Mouse (Mus musculus) small intestine, adult 2 months (tissue): ENCODE measurements around the gene D330045A20Rik. TPM values are rescaled to one million over a fixed set of nuclear protein-coding genes. Genes with fewer than 3 reads are reported as not detected.
A peak's percentile ranks its signal among the peaks of the same experiment; 100 is the strongest.
"Not testable (repeated sequence)": the region's sequence is repeated elsewhere in the genome, so short reads cannot be mapped to it uniquely, and the experiment has no call there.

Source experiments
- H3K27ac ChIP-seq: fragments of 200-500 bp; 2 replicates; pipeline ENCODE4 v1.5.1; 2012; ENCODE audit warnings: low read depth, low read length, control low read depth, inconsistent platforms; ENCODE audit not compliant: insufficient read depth
- H3K27me3 ChIP-seq: fragments of 200-500 bp; 2 replicates; pipeline ENCODE4 v1.6.1; 2012; ENCODE audit warnings: mild to moderate bottlenecking, moderate library complexity, low read length, inconsistent platforms; ENCODE audit not compliant: control insufficient read depth, insufficient read depth
- H3K36me3 ChIP-seq: fragments of 200-500 bp; 2 replicates; pipeline ENCODE4 v1.6.1; 2012; ENCODE audit warnings: mild to moderate bottlenecking, low read length, control low read depth, inconsistent platforms; ENCODE audit not compliant: control insufficient read depth, insufficient read depth
- H3K4me1 ChIP-seq: fragments of 200-500 bp; 2 replicates; pipeline ENCODE4 v1.6.1; 2012; ENCODE audit warnings: low read length, inconsistent platforms, mixed read lengths; ENCODE audit not compliant: control insufficient read depth, insufficient read depth, insufficient read length
- H3K4me3 ChIP-seq: fragments of 200-500 bp; 2 replicates; pipeline ENCODE4 v1.5.1; 2012; ENCODE audit warnings: low read depth, mild to moderate bottlenecking, control low read depth, inconsistent platforms, low read length, moderate library complexity
- CTCF ChIP-seq: fragments of 200-500 bp; IDR thresholded peaks from 2 replicates; pipeline ENCODE4 v1.5.1; 2012; ENCODE audit warnings: low read depth, mild to moderate bottlenecking, control low read depth, inconsistent platforms, low read length, moderate library complexity, mixed read lengths; ENCODE audit not compliant: insufficient replicate concordance, insufficient read length; ENCODE audit errors: extremely low read depth
- POLR2A ChIP-seq: fragments of 200-500 bp; IDR thresholded peaks from 2 replicates; pipeline ENCODE4 v1.6.1; 2012; ENCODE audit warnings: low read depth, mild to moderate bottlenecking, control low read depth, inconsistent platforms, low read length, moderate library complexity
- WGBS: fragments of 180-500 bp; shearing (Covaris S2); methylation state at CpG from one replicate; pipeline ENCODE4 v1.1.7; 2018; 5-methylcytosine and 5-hydroxymethylcytosine counted together
- polyA plus RNA-seq: library from polyadenylated mRNA; depleted of rRNA; stranded (reverse); fragments of >200 nt; gene quantifications from 2 replicates; pipeline ENCODE4 v1.2.3, GENCODE M21; 2012; rRNA removed

D330045A20Rik gene
- polyA plus RNA-seq, 1 experiment, result 0.03 TPM

DNA sequence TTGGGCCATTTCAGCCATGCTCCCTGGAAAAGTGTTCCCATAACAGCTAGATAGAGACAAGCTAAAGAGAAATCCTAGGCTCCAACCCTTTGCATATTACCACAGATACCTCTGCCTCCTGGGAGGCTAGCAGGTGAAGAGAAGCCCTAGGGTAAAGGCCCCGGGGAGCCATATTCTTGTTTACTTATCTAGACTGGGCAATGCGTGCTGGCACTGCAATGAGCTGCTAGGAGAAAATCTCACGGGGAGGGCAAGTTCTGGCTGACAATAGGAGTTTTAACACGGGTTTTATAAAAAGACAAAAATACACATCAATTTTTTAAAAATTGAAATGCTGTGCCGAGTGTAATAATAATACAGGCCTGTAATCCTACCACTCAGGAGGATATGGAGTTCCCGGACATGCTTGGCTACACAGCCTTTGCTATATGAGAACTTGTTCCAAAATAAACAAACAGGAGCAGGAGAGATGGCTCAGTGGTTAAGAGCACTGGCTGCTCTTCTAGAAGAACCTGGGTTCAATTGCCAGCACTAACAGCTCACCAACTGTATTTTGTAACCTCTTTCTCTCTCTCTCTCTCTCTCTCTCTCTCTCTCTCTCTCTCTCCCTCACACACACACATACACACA, 98.6 kb downstream of the D330045A20Rik start:
- Histone ChIP-seq H3K36me3 (no peaks in the 10 kb centered on the region), H3K27me3 (no peaks in the 10 kb centered on the region), H3K4me1 (no peaks in the 10 kb centered on the region), H3K4me3 (no peak overlapping the region), H3K27ac (no peak overlapping the region)
- TF ChIP-seq CTCF (no peak), POLR2A (no peak)
- WGBS, result 37% methylated on average over 6 of the region's 6 CpGs

DNA sequence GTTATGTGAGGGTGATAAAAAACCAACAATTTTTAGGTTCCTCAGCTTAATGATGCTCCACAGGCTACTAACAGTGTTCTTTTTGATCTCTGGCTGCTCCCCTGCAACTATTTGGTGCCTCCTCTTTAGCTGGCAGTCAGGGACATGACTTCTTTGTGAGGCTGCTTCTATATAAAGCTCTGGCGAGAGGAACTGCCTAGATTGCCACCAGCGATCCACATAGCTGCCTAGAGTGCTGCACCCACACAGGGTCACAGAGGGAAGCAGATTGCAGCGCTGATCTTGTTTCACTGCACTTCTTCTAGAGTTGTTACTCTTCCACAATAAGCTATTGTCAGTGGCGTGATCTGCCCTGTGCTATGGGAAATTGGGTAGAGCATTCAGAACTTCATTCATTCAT, 103.4 kb downstream of the D330045A20Rik start:
- no peak for TF ChIP-seq POLR2A
- no peak for TF ChIP-seq CTCF
- Histone ChIP-seq H3K4me3 (no peak overlapping the region), H3K4me1 (no peaks in the 10 kb centered on the region), H3K27me3 (no peaks in the 10 kb centered on the region), H3K27ac (no peak overlapping the region), H3K36me3 (no peaks in the 10 kb centered on the region)
- 58% methylated on average over 4 of the region's 4 CpGs for WGBS

GRCm38 (mm10) chrX:139586676-139587075, 106.5 kb downstream of the D330045A20Rik start:
- H3K27me3 ChIP-seq, H3K4me1 ChIP-seq, H3K4me3 ChIP-seq, H3K36me3 ChIP-seq: not testable (repeated sequence)
- peak overlapping the region; percentile 35; the same call in 1 of the 2 replicates for H3K27ac ChIP-seq
- WGBS, result 30% methylated on average over 2 of the region's 2 CpGs

- no peaks in the 10 kb centered on the region for H3K36me3 ChIP-seq
- TF ChIP-seq CTCF, result no peak
- TF ChIP-seq POLR2A, result no peak
- H3K27ac ChIP-seq, result peak overlapping the region; percentile 62; the same call in 1 of the 2 replicates
- no peak overlapping the region for H3K4me3 ChIP-seq
- H3K27me3 ChIP-seq, result no peaks in the 10 kb centered on the region
- WGBS, result 32% methylated on average over 6 of the region's 6 CpGs
- H3K4me1 ChIP-seq, result no peaks in the 10 kb centered on the region
Observed at GRCm38 (mm10) chrX:139596404-139596803, 116.2 kb downstream of the D330045A20Rik start.

Other genes starting within 250 kb of the D330045A20Rik start
- not detected in 2 replicates for gene Trap1a, start 146.7 kb upstream of the D330045A20Rik start, polyA plus RNA-seq
- 31.0 and 202 TPM in 2 replicates for gene Rnf128, start 82.9 kb downstream of the D330045A20Rik start, polyA plus RNA-seq
- gene Tbc1d8b, start 204.6 kb downstream of the D330045A20Rik start, polyA plus RNA-seq, result 0.46 and 0.65 TPM in 2 replicates
- gene Gm15013, start 234.1 kb downstream of the D330045A20Rik start, polyA plus RNA-seq, result not detected in 2 replicates